Mouse (Mus musculus) CH12.LX (cell line): ENCODE measurements around the gene Slc9b1. TPM values are rescaled to one million over a fixed set of nuclear protein-coding genes. Genes with fewer than 3 reads are reported as not detected.

Source experiments
- DNase-seq: peaks from one replicate; pipeline ENCODE4 v3.0.0-alpha.2; 2013; ENCODE audit errors: extremely low read depth
- H3K27ac ChIP-seq: 2 replicates; pipeline ENCODE4 v1.5.1; 2012; ENCODE audit warnings: low read depth, mild to moderate bottlenecking, control low read depth, moderate library complexity; ENCODE audit not compliant: insufficient read depth
- H3K27me3 ChIP-seq: replicated peaks from 2 replicates; pipeline ENCODE3; 2012; ENCODE audit warnings: inconsistent platforms
- H3K36me3 ChIP-seq, 2 experiments: replicated peaks in 1 of 2; 2 replicates each; pipeline versions ENCODE3 to v1.6.1; 2012; ENCODE audit warnings: inconsistent platforms in 1 of 2, low read length in 1 of 2, mild to moderate bottlenecking in 1 of 2, mixed read lengths in 1 of 2, moderate library complexity in 1 of 2; ENCODE audit not compliant: control insufficient read depth in 1 of 2, insufficient read depth in 1 of 2
- H3K4me1 ChIP-seq, 2 experiments: 2 replicates each; pipeline ENCODE4 v1.6.1; 2012; ENCODE audit warnings: inconsistent platforms in 1 of 2, moderate library complexity in 1 of 2; ENCODE audit not compliant: insufficient read depth in 2 of 2, control insufficient read depth in 1 of 2
- H3K4me2 ChIP-seq: 2 replicates; pipeline ENCODE4 v1.6.1; 2012; ENCODE audit warnings: low read depth, mild to moderate bottlenecking, control low read depth; ENCODE audit not compliant: poor library complexity, insufficient read depth, severe bottlenecking
- H3K4me3 ChIP-seq, 3 experiments: fragments of 150-350 bp in 1 of 3; sonication (generic) in 1 of 3; replicated peaks in 1 of 3; 2 replicates each; pipeline versions ENCODE3 to v1.5.1; 2011 to 2012; ENCODE audit warnings: low read depth in 2 of 3, low read length in 2 of 3, mild to moderate bottlenecking in 2 of 3, moderate library complexity in 2 of 3, control low read depth in 1 of 3, improper control_type of control experiment in 1 of 3, inconsistent platforms in 1 of 3, mixed read lengths in 1 of 3; ENCODE audit not compliant: poor library complexity in 1 of 3
- H3K79me2 ChIP-seq: replicated peaks from 2 replicates; pipeline ENCODE4 v1.6.1; 2012; ENCODE audit warnings: mild to moderate bottlenecking, moderate library complexity; ENCODE audit not compliant: control insufficient read depth, poor library complexity, insufficient read depth, severe bottlenecking; ENCODE audit errors: extremely low read depth
- H3K9ac ChIP-seq: 2 replicates; pipeline ENCODE4 v1.6.1; 2012; ENCODE audit warnings: low read depth, mild to moderate bottlenecking, control low read depth, moderate library complexity; ENCODE audit not compliant: insufficient read depth
- H3K9me3 ChIP-seq: replicated peaks from 2 replicates; pipeline ENCODE3; 2012; ENCODE audit warnings: low read length, inconsistent platforms, mixed read lengths
- CHD2 ChIP-seq: IDR thresholded peaks from 2 replicates; pipeline ENCODE4 v1.6.1; 2011; ENCODE audit warnings: low read length, improper control_type of control experiment
- CTCF ChIP-seq, 2 experiments: IDR thresholded peaks in 1 of 2; conservative IDR thresholded peaks in 1 of 2; 2 replicates each; pipeline ENCODE4 v1.5.1; 2011 to 2012; ENCODE audit warnings: low read depth in 2 of 2, low read length in 2 of 2, improper control_type of control experiment in 1 of 2, inconsistent platforms in 1 of 2, mild to moderate bottlenecking in 1 of 2, moderate library complexity in 1 of 2
- E2F4 ChIP-seq: IDR thresholded peaks from 2 replicates; pipeline ENCODE4 v1.6.1; 2011; ENCODE audit warnings: low read depth, low read length, improper control_type of control experiment; ENCODE audit not compliant: insufficient replicate concordance
- GABPA ChIP-seq: IDR thresholded peaks from 2 replicates; pipeline ENCODE4 v1.6.1; 2012; ENCODE audit warnings: low read depth, low read length, improper control_type of control experiment, inconsistent platforms; ENCODE audit not compliant: insufficient replicate concordance
- HCFC1 ChIP-seq: IDR thresholded peaks from 2 replicates; pipeline ENCODE4 v1.6.1; 2012; ENCODE audit warnings: low read depth, mild to moderate bottlenecking, inconsistent platforms, low read length, improper control_type of control experiment
- JUN ChIP-seq: IDR thresholded peaks from 2 replicates; pipeline ENCODE4 v1.6.1; 2011; ENCODE audit warnings: low read depth, mild to moderate bottlenecking, low read length, improper control_type of control experiment, moderate library complexity; ENCODE audit not compliant: insufficient read depth
- NELFE ChIP-seq: IDR thresholded peaks from 2 replicates; pipeline ENCODE4 v1.6.1; 2011; ENCODE audit warnings: low read depth, low read length, improper control_type of control experiment
- PAX5 ChIP-seq: IDR thresholded peaks from 2 replicates; pipeline ENCODE4 v1.6.1; 2012; ENCODE audit warnings: low read length, inconsistent platforms, mixed read lengths
- POLR2AphosphoS2 ChIP-seq: IDR thresholded peaks from 2 replicates; pipeline ENCODE4 v1.6.1; 2011; ENCODE audit warnings: low read depth, low read length, improper control_type of control experiment
- RAD21 ChIP-seq: IDR thresholded peaks from 2 replicates; pipeline ENCODE4 v1.6.1; 2011; ENCODE audit warnings: low read depth, mild to moderate bottlenecking, low read length, improper control_type of control experiment, moderate library complexity
- SMC3 ChIP-seq: IDR thresholded peaks from 2 replicates; pipeline ENCODE4 v1.6.1; 2011; ENCODE audit warnings: low read depth, low read length, improper control_type of control experiment
- TCF12 ChIP-seq: IDR thresholded peaks from 2 replicates; pipeline ENCODE4 v1.6.1; 2014; ENCODE audit warnings: low read depth, mild to moderate bottlenecking, inconsistent platforms, low read length, improper control_type of control experiment
- ZNF384 ChIP-seq: IDR thresholded peaks from 2 replicates; pipeline ENCODE4 v1.6.1; 2012; ENCODE audit warnings: low read depth, low read length, improper control_type of control experiment, inconsistent platforms
- dilution Hi-C: fragments of 300-500 bp; cut with MboI; formaldehyde crosslinking; loops from 2 replicates; pipeline ENCODE4 v1.14.3; 2020; ENCODE audit warnings: low sequenced_read_pairs; ENCODE audit not compliant: extremely low pct_unique_long_range_greater_than_20kb, extremely low pct_ligation_motif_present
- in situ Hi-C: fragments of 300-500 bp; cut with MboI; formaldehyde crosslinking; loops from 3 replicates; pipeline ENCODE4 v1.14.3; 2019; ENCODE audit warnings: low sequenced_read_pairs, low pct_ligation_motif_present, low pct_unique_long_range_greater_than_20kb, mixed read lengths
- polyA plus RNA-seq: library from polyadenylated mRNA; unstranded; fragments of >175 nt; gene quantifications from 2 replicates; pipeline ENCODE4 v1.2.1, GENCODE M21; 2012; ENCODE audit warnings: low read depth; ENCODE audit not compliant: insufficient read length
- total RNA-seq, 2 experiments: library from RNA; depleted of rRNA; stranded (reverse); fragments of 300-350 nt in 1 of 2; fragments of >200 nt in 1 of 2; gene quantifications; 2 replicates each; pipeline ENCODE4 v1.2.3; 2012 to 2014

The Slc9b1 gene
- total and polyA plus RNA-seq, 3 experiments: 1.9 to 3.1 (median 2.7) TPM

DNA sequence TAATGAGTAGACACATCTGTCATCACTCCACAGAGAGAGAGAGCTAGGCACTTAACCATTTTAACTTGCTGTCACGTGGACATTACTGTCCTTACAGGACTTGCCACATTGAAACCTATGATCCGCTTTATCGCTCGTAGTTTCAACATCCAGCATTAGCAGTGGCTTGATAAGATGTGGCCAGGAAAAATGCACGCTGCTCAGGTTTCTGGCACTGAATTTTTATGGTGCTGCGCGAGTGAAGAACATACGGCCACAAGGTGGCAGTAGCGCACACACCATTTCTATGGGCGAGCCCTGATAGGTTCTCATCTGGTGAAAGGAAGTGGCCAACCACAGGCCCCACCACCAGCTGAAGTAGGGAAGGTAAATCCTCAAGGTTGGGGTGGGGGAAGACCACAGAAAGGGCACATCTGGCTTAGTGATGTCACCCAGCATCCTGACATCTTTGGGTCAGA, 54.4 kb downstream of the Slc9b1 start (continued):
- TF ChIP-seq HCFC1: 0 out of 2 replicates have a peak, but pooled peaks have one; percentile 41
- peak; percentile 79; the same call in 1 of the 2 replicates for TF ChIP-seq CHD2
- peak; percentile 48; the same call in 1 of the 2 replicates for TF ChIP-seq NELFE
- TF ChIP-seq GABPA: no peak; the same call in 1 of the 2 replicates
- peak; percentile 88 for TF ChIP-seq JUN
- TF ChIP-seq ZNF384: no peak; the same call in 1 of the 2 replicates
- no peak for TF ChIP-seq E2F4
- TF ChIP-seq TCF12: peak; percentile 96
- TF ChIP-seq SMC3: peak; percentile 100

DNA sequence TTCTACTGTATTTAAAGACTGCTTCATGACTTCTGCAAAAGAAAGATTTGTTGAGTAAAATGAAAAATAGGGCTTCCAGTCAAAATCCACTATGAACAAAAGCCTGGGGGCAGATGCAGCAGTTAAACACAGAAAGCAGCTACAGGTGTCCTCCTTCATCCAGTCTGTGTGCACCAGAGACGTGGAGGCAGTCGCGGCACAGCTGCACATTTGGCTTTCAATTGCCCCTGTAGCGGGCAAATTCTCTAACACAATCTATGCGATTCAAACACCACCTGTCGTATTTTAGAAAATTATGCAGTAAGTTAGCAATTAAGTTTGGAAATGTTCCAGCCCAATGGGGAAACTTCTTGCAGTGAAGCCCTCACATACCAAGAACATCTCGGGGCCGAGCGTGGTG, 55.4 kb downstream of the Slc9b1 start:
- in situ Hi-C loops: loop anchor here (5.0 kb wide), 3 partner anchors 111 to 324 kb away; no protein-coding TSS in a partner anchor
- peaks cover 14 to 35% of the 10 kb centered on the region in 2 experiments for H3K36me3 ChIP-seq
- no peak for DNase-seq
- H3K9me3 ChIP-seq: no peaks in the 10 kb centered on the region
- no peak overlapping the region for H3K27ac ChIP-seq
- peaks cover 2 to 17% of the 10 kb centered on the region in 2 experiments; a peak in 3 of 4 replicates for H3K4me1 ChIP-seq
- no peak overlapping the region for H3K4me3 ChIP-seq
- no peak overlapping the region for H3K4me2 ChIP-seq
- H3K27me3 ChIP-seq: no peaks in the 10 kb centered on the region
- H3K9ac ChIP-seq: no peak overlapping the region
- TF ChIP-seq CHD2 (0 out of 2 replicates have a peak, but pooled peaks have one; percentile 28), POLR2AphosphoS2 (no peak)
- TF ChIP-seq, all 38 proteins: peak for 1
- 0 out of 2 replicates have a peak, but pooled peaks cover 2% of the 10 kb centered on the region for H3K79me2 ChIP-seq
- dilution Hi-C loops: no loop called here

DNA sequence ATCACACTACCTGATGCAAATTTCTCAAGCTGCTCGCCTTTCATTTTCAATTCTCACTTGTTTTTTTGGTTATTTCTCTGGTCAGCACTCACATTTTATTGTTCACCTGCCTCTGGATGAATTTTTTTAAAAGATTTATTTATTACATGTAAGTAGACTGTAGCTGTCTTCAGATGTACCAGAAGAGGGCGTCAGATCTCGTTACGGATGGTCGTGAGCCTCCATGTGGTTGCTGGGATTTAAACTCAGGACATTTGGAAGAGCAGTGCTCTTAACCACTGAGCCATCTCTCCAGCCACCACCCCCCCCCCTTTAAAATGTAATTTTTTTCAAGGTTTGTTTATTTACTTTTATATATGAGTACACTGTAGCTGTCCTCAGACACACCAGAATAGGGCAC, 56.0 kb downstream of the Slc9b1 start:
- no peaks in the 10 kb centered on the region for H3K9me3 ChIP-seq
- H3K27ac ChIP-seq: no peak overlapping the region
- peaks cover 2% of the 10 kb centered on the region; the same call in 1 of the 2 replicates for H3K79me2 ChIP-seq
- no peak overlapping the region for H3K4me3 ChIP-seq
- DNase-seq: no peak
- H3K4me2 ChIP-seq: no peak overlapping the region
- in situ Hi-C loops (loop anchor here (5.0 kb wide), 3 partner anchors 112 to 323 kb away; no protein-coding TSS in a partner anchor), dilution Hi-C loops (no loop called here)
- peak in 1 of 2 experiments; percentile 41; a peak in 2 of 4 replicates for TF ChIP-seq CTCF (conservative IDR thresholded peaks at IDR 0.05 in 1 of 2, IDR thresholded peaks at IDR 0.05 in 1 of 2; ENCODE audit: low read depth in 2 of 2, low read length in 2 of 2)
- TF ChIP-seq PAX5: no peak
- TF ChIP-seq RAD21: peak; percentile 3
- no peaks in the 10 kb centered on the region for H3K27me3 ChIP-seq
- peaks cover 14 to 40% of the 10 kb centered on the region in 2 experiments for H3K36me3 ChIP-seq
- peaks cover 2 to 17% of the 10 kb centered on the region in 2 experiments; a peak in 3 of 4 replicates for H3K4me1 ChIP-seq
- no peak overlapping the region for H3K9ac ChIP-seq
